Mouse (Mus musculus) testis, adult 2 months (tissue): Measurements from ENCODE around the gene Frem3. TPM values are rescaled to one million over a fixed set of nuclear protein-coding genes. Genes with fewer than 3 reads are reported as not detected.

ENCODE experiments used
- H3K27ac ChIP-seq: fragments of 200-500 bp; 2 replicates; pipeline ENCODE4 v1.5.1; 2012; ENCODE audit warnings: low read depth, low read length; ENCODE audit not compliant: control insufficient read depth, insufficient read depth
- H3K27me3 ChIP-seq: fragments of 200-500 bp; 2 replicates; pipeline ENCODE4 v1.6.1; 2012; ENCODE audit warnings: mild to moderate bottlenecking, low read length, moderate library complexity; ENCODE audit not compliant: control insufficient read depth, insufficient read depth
- H3K36me3 ChIP-seq: fragments of 200-500 bp; 2 replicates; pipeline ENCODE4 v1.6.1; 2012; ENCODE audit warnings: mild to moderate bottlenecking, low read length; ENCODE audit not compliant: control insufficient read depth, insufficient read depth
- H3K4me1 ChIP-seq: fragments of 200-500 bp; 2 replicates; pipeline ENCODE4 v1.6.1; 2012; ENCODE audit warnings: low read length; ENCODE audit not compliant: control insufficient read depth, insufficient read depth
- H3K4me3 ChIP-seq: fragments of 200-500 bp; 2 replicates; pipeline ENCODE4 v1.5.1; 2012; ENCODE audit warnings: low read depth, mild to moderate bottlenecking, low read length, moderate library complexity, mixed read lengths; ENCODE audit not compliant: control insufficient read depth
- CTCF ChIP-seq: fragments of 200-500 bp; IDR thresholded peaks from 2 replicates; pipeline ENCODE4 v1.5.1; 2012; ENCODE audit warnings: low read depth, mild to moderate bottlenecking, inconsistent platforms, low read length, moderate library complexity; ENCODE audit not compliant: control insufficient read depth, insufficient read depth, insufficient replicate concordance
- POLR2A ChIP-seq: fragments of 200-500 bp; IDR thresholded peaks from 2 replicates; pipeline ENCODE4 v1.6.1; 2012; ENCODE audit warnings: low read depth, mild to moderate bottlenecking, inconsistent platforms, low read length, moderate library complexity; ENCODE audit not compliant: control insufficient read depth
- polyA plus RNA-seq: library from polyadenylated mRNA; depleted of rRNA; stranded (reverse); fragments of >200 nt; gene quantifications from 2 replicates; pipeline ENCODE4 v1.2.3, GENCODE M21; 2012

Gene Frem3
- polyA plus RNA-seq, 1 experiment: 0.30 TPM

GRCm38 (mm10) chr8:80657639-80658038 is 46.8 kb downstream of the Frem3 start:
- TF ChIP-seq CTCF (no peak), POLR2A (no peak)
- no peaks in the 10 kb centered on the region for H3K36me3 ChIP-seq
- no peak overlapping the region for H3K4me3 ChIP-seq
- no peaks in the 10 kb centered on the region for H3K27me3 ChIP-seq
- no peaks in the 10 kb centered on the region for H3K4me1 ChIP-seq
- no peak overlapping the region for H3K27ac ChIP-seq

- Histone ChIP-seq H3K27ac (no peak overlapping the region), H3K36me3 (no peaks in the 10 kb centered on the region), H3K27me3 (no peaks in the 10 kb centered on the region), H3K4me1 (no peaks in the 10 kb centered on the region), H3K4me3 (no peak overlapping the region)
- TF ChIP-seq CTCF (no peak), POLR2A (no peak)
Observed at GRCm38 (mm10) chr8:80661055-80661454, 50.2 kb downstream of the Frem3 start.

- no peak for TF ChIP-seq POLR2A
- no peak for TF ChIP-seq CTCF
- no peaks in the 10 kb centered on the region for H3K36me3 ChIP-seq
- H3K4me1 ChIP-seq: no peaks in the 10 kb centered on the region
- no peak overlapping the region for H3K4me3 ChIP-seq
- no peaks in the 10 kb centered on the region for H3K27me3 ChIP-seq
- no peak overlapping the region for H3K27ac ChIP-seq
Observed at GRCm38 (mm10) chr8:80663476-80663875, 52.6 kb downstream of the Frem3 start.

- no peak overlapping the region for H3K27ac ChIP-seq
- no peaks in the 10 kb centered on the region for H3K27me3 ChIP-seq
- peaks cover 3% of the 10 kb centered on the region for H3K4me1 ChIP-seq
- H3K36me3 ChIP-seq: no peaks in the 10 kb centered on the region
- H3K4me3 ChIP-seq: no peak overlapping the region
- TF ChIP-seq POLR2A (no peak), CTCF (no peak)
Observed at GRCm38 (mm10) chr8:80669277-80669901, 58.5 kb downstream of the Frem3 start.

- no peaks in the 10 kb centered on the region for H3K27me3 ChIP-seq
- no peaks in the 10 kb centered on the region for H3K36me3 ChIP-seq
- peaks cover 3% of the 10 kb centered on the region; the same call in 1 of the 2 replicates for H3K4me1 ChIP-seq
- no peak for TF ChIP-seq POLR2A
- no peak for TF ChIP-seq CTCF
- H3K27ac ChIP-seq: no peak overlapping the region
- no peak overlapping the region for H3K4me3 ChIP-seq
Observed at GRCm38 (mm10) chr8:80682594-80682993, 71.7 kb downstream of the Frem3 start.

GRCm38 (mm10) chr8:80683756-80684335 is 73.0 kb downstream of the Frem3 start:
- Histone ChIP-seq H3K36me3 (no peaks in the 10 kb centered on the region), H3K4me1 (peaks cover 3% of the 10 kb centered on the region; the same call in 1 of the 2 replicates)

GRCm38 (mm10) chr8:80688141-80688540 is 77.3 kb downstream of the Frem3 start:
- TF ChIP-seq CTCF (peak; percentile 38; the same call in 1 of the 2 replicates), POLR2A (no peak)
- Histone ChIP-seq H3K4me3 (no peak overlapping the region), H3K36me3 (no peaks in the 10 kb centered on the region), H3K27ac (no peak overlapping the region), H3K4me1 (peaks cover 3% of the 10 kb centered on the region; the same call in 1 of the 2 replicates), H3K27me3 (no peaks in the 10 kb centered on the region)

More at GRCm38 (mm10) chr8:80683756-80684335, 73.0 kb downstream of the Frem3 start:
- Histone ChIP-seq H3K27me3 (no peaks in the 10 kb centered on the region), H3K27ac (no peak overlapping the region), H3K4me3 (no peak overlapping the region)
- no peak for TF ChIP-seq POLR2A
- TF ChIP-seq CTCF: no peak
